Mouse (Mus musculus): Measurements from ENCODE around the gene Fam83d.

The Fam83d gene

DNA sequence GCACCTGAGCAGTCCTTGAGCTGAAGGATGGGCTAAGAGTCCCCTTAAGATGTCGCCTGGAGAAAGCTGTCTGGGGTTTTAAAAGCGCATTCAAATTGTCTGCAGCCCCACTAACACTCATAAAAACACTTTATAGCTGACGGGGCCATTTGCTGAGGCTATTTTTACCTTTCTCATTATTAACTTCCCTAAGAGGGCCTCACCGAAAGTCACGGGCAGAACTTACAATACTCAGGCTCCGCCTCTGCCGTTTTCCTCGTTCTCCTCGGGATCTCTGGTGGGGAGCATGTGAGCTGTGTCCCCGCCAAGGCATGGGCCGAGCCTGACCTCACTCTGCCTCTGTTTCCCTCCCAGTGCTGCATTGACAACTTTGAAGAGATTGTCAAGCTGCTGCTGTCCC lies 21.7 kb upstream of the Fam83d start:
- no peak for DNase-seq

DNA sequence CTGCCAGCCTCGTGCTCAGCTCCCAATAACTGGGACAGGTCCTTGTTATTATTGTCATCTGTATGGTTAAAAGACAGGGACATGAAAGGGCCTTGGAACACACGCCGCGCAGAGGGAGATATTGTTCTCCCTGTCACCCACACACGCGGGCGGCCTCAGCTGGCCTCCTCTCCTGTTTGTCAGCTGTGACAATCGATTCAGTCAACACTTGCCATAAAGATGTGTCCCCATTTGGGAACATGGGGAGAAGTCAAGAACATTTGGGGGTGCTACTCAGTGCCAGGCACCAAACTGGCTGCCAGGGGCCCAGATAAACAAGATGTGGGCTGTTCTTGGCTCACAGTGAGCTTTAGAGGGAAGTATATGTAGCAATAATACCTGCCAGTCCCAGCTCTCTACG lies 18.5 kb upstream of the Fam83d start:
- DNase-seq: no peak

DNA sequence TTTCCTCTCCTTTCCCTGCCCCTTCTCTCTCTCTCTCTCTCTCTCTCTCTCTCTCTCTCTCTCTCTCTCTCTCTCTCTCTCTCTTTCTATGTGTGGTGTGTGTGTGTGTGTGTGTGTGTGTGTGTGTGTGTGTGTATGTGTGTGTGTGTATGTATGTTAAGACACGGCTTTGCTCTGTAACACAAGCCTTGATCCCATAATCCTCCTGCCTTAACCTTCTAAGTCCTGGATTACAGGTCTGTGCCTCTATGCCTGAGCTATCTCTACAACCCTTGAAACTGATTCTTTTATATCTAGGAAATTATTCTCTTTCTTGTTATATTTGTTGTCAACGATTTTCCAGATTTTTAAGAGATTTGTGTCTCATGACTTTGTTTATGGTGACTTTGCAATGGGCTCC lies 7.7 kb upstream of the Fam83d start:
- no peak for DNase-seq

DNA sequence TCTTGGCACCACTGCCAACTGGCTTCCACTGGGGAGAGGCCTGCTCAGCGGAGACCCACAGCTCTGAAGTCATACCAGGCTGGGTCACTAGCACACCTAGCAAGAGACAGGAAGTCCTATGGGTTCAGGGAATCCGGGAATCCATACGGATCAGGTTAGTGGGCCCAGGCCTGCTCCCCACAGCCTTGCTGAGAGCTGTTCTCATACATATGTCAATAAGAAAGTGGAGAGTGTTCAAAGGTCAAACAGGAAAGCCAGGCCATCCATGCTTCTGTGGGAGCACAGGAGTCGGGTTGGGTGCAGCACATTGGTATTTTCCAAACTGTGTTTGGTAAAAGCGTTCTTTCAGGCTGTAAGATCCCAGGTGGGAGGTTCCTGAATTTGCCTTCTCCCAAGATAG lies 5.6 kb upstream of the Fam83d start:
- no peak for DNase-seq

DNA sequence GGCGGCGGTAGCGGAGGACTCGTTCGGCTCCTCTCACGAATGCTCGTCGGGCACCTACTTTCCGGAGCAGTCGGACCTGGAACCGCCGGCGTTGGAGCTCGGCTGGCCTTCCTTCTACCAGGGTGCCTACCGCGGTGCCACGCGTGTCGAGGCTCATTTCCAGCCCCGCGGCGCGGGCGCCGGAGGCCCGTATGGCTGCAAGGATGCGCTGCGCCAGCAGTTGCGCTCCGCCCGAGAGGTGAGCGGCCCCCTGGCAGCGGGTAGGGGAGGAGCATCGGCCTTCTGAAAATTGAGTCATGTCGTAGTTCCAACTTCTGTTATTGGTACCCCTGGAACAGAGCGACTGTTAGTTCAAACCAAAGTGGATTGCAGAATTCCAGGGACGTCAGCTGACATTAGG lies 457 bp downstream of the Fam83d start:
- peak; percentile 23 for DNase-seq

DNA sequence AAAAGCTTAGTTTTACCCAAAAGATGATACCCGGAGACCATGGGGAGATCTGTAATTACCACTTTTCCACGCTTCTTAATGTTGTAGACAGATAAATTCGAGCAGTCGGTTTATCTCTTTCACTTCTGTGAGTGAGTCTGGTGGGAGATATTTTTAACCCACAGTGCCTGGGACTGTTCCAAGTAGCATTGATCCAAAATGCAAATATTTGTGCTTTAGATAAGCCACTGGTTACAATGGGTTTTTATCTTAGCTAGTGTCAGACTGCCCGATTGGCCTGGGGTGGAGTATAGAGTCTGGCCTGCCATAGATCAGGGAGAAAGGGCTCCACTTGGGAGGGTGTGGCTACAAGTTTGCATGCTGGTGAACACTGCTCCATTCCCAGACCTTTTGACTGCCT lies 878 bp downstream of the Fam83d start:
- DNase-seq: no peak

DNA sequence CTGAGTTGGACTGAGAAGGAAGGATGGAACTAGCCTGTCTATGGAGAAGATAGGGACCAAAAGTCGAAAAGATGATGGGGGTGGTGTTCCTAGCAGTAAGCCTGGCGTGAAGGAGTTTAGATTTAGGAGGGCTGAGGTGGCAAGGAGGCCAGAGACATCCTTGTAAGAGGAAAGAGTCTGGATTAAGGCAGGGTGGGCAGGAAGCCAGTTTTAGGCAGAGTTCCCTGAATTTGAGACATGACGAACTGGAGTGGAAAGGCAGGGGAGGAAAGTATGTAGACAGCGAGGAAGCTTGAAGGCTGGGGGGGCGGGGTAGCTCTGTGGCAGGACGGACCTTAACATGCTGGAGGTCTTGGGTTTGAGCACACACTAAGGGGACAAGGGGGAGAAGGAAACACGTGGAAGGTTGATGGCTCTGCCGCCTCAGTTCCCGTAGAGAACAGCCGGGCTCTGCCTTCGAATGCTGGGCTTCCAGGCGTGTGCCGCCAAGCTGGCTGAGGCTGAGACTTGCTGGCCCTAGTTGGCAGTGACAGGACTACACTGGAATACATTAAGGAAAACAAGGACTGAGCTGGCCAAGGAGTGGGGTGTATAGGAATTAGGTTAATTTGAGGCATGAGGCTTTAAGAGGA lies 2.3 kb downstream of the Fam83d start:
- no peak for DNase-seq

DNA sequence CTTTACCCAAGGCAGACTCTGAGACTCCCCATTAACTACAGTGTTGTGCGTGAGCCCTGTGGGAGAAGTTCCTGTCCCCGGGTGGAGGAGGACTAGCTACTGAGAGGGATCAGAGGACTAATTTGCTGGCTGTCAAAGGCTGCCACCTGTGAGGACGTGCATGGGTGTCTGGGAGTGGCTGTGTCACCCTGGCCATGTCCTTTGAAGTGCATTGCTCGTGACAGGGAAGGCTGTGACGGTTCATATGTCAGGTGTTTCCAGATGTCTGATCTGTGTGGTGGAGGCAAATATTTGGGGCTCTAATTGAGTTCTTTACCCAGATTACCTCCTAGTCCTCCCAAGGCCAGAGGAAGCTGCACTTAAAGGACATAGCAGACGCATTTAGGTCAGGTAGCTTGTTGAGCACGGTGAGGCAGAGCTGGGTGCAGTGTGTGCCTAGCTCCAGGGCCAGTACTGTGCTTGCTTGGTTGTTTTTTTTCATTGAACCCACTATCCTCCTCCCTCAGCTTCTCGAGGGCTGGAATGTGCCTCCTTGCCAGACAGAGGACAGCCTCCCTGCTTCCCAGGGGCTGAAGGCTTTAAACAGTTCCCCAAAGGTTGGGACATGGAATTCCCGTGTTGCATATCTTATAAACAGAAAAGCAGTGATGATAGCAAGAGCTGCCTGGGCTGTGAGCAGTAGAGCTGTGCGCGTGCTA lies 3.3 kb downstream of the Fam83d start:
- DNase-seq: no peak

DNA sequence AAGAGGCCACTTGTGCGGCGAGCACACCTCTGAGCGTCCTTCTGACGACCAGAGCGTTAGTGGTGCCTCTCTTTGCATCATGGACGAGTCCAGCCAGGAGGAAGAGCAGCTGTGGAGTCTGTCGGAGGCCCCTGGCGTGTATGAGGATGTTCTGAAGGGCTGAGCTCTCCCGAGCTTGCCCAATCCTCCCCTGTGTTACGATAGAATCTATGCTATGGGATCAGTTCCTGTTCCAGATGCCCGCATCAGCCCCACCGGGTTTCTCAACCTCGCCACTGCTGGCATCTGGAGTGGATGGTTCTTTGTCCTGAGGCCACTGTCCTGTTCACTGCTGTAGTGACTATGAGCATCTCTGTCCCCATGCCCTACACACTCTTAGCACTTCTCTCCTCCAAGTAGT lies 4.9 kb downstream of the Fam83d start:
- no peak for DNase-seq

DNA sequence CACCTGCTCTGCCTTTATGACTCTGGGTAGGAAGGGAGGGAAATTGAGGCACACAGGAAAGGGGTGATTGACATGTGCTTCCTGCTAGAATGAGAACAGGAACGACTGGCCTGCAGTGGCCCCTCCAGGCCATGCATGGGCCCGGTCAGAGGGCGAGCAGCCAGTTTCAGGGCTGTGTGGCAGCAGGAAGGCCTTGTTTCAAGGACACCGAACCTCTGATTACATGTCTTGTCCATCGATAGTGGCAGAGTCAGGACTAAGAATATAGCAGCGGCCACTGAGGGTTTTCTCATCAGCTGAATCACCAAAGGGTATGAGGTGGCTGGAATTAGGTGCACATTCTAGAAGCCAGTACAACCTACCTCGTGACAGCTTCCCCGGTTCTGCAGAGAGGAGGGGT lies 7.0 kb downstream of the Fam83d start:
- no peak for DNase-seq

DNA sequence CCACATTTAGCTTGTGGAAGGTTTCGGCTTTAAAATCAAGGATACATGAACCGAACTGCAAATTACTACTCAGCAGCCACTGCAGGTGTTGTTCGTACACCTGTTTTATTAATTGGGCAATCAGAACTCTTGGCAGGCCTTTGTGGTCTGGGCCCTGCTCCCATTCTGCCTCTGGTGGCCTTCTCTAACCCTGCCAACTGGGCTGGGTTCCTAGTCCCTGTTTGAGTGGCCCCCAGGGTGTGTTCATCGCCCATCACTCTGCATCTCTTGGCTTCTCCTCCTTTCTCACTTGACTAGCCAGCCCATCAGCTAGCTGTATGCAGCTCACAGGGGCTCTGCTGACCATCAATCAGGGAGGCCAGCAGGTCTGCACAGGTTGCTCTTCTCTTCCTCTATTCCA lies 8.8 kb downstream of the Fam83d start:
- no peak for DNase-seq

DNA sequence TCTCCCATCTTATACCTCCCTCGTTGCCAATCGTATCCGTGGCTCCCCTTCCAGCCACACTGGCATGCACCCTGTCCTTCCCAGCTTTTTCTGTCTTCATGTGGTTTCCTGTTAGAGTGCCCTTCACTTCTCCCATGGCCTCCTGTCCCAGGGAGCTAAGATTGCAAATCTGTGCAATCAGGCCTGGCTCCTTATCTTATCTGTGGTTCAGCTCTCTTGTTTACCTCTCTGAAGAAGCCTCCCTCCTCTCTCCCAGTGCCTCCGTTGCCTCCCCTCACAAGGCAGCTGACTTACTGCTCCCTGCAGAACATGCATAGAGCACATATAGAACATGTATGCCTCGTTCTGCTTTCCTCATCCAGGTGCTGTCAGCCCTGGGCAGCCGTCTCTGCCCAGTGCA lies 9.6 kb downstream of the Fam83d start:
- no peak for DNase-seq

DNA sequence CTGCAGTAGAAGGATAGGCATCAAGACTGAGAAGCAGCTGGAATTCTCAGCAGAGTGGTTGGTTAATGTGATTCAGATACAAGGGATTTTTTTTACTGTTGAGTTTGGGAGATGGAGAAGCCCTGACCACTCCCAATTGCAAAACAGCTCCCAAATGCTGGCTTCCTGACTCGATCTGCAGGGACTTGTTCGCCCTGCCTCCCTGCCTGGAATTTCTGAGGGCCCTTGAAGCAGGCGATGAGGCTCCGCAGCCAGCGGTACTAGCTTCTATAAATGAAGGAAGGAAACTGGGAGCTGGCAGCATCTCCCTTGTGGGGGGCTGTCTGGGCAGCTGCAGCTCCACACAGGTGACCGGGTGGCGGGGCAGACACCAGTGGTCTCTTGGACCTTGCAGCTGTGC lies 10.5 kb downstream of the Fam83d start:
- no peak for DNase-seq

DNA sequence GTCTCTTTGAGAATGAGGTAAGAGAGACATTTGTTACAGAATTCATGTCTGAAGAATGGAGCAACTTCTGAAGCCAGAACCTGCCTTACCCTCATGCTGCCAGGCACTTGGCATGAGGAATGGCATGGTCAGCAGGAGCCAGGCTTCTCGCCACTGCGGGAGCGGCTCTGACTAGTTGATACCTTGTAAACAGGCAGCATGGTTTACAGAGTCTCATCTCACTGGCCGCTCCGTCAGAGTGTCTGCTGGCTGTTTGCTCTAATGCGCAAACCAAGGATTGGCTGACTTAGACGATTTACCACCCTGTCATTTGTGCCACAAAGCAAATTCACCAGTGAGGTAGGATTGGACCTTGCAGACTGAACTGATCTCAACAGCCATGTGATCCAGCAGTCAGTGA lies 13.2 kb downstream of the Fam83d start:
- DNase-seq: no peak

DNA sequence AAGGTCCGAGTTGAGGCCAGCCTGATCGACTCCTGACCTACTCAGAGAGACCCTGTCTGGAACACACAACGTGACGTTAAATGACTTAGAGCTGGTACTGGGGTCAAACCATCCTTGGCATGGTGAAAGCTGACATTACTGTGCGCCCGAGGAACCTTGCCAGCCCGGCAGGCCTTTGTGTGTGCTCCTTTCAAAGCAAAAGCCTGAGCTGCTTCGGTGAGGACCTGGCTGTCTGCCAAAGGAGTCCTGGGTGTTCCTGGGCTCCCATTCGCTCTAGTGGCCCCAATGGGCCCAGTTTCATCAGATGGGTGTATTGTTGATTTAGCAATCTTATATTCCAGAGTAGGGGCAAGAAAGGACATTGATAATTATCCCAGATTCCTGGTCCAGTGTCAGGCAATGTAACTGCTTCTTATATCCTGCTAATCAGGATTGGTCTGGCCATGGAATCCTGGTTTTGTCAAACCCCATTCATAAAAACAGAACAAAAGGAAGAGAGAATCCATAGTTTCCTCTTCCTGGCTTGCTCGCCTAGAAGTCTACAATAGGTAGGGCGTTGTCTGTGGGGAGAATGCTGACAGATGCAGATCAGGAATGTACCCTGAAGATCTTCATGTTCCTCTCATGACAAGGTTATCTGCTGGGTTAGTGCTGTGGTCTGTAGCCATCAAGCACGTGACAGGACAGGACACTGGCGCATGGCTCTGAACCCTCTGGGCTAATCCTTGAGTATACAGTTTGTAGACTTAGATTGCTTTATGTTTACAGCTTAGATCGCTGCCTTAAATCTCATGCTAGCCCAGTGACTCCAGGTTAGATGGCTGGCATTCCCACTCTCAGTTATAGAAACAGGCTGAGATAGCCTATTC lies 19.3 kb downstream of the Fam83d start:
- DNase-seq: no peak

DNA sequence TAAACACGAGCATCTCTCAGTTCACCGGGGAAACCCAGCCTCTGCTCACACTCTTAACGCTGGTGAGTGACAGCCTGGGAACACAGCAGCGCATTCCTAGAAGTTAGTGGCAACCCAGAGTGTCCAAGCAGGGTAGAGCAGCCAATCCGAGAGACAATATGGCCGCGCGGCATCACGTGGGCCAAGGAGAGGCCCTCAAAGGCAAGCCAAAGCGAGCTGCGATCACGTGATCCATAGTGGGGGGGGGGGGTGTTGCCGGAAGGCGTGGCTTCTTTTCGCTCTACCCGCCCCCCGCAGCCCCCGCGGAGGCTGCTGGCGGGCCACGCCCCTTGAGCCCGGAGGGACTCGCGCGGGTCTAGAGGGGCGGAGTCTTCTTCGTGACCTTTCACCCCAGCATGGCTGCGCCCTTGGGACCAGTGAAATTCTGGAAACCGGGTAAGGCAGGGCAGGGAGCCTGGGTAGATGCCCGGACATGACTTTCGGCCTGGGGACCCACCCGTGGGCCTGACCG lies 26.7 kb downstream of the Fam83d start, which contains the start of gene Dhx35:
TSS of gene Dhx35 (plus strand) at position 314 of the 511 bp plus-strand sequence.
- DNase-seq: peak; percentile 92

DNA sequence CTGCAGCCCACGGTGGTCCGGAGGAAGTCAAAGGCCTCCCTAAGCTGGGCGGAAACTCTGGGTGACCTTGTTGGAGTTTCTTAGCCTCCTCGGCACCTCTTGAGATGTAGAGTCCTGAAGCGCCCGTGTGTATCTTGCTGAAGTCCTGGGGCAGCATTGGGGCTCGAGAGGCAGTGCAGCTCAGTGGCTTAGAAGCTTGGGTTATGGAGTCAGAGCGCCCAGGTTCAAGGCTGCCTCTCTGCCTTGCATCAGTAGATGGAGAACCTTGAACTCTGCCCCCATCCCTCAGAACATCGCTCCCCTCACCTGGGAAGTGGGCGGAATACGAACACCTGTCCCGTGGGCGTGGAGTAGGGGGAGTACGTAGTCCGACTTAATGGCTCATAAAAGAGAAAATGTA lies 27.1 kb downstream of the Fam83d start:
- no peak for DNase-seq

DNA sequence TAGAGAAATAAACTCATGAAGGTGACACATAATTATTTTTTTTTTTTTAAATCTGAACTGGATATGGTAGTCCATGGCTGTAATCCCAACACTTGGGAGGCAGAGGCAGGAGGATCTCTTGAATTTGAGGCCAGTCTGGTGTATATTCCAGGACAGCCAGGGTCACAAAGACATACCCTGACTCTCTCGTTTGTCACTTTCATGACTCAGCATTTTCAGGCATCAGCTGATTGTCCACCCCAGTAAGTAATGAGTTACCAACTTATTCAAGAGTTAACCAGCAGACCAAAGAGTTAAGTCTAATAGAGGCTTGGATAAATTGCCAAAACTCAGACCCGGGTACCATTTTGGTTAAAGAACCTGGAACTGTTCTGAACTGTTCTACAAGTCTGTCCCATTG lies 28.0 kb downstream of the Fam83d start:
- DNase-seq: no peak

DNA sequence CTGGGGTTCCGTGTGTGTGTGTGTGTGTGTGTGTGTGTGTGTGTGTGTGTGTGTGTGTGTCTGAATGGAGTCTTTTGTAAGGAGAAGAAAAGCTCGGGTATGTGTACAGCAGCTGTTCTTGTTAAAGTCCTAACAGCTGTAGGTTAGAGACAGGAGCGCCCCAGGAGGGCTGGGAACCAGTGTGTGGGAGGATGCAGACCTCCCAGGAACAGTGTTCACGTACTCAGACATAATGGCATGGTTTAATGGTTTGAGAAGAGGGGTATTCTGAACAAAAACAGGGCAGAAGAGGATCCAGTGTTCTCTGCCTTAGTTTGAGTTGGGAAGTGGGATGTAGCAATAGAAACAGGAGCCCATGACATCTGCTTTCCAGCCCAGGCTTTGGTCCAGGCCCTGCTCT lies 31.4 kb downstream of the Fam83d start:
- no peak for DNase-seq

DNA sequence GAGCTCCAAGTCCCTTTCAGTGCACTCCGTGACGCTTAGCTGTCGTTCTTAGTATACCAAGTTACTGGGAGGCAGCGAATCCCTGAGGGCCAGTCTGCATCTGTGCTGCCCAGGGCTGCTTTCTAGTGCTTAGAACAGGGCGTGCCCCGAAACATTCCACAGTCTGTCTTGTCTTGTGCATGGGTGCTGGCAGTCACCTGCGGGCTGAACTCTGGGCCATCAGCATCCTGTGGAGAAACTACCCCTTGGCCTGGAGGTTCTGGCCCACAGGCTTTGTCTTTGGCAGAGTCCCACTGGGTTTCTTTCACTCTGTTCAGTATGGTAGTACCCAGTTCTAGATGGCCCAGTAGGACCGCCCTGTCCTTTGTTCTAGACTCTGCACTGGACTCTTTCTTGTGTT lies 32.9 kb downstream of the Fam83d start:
- DNase-seq: no peak

DNA sequence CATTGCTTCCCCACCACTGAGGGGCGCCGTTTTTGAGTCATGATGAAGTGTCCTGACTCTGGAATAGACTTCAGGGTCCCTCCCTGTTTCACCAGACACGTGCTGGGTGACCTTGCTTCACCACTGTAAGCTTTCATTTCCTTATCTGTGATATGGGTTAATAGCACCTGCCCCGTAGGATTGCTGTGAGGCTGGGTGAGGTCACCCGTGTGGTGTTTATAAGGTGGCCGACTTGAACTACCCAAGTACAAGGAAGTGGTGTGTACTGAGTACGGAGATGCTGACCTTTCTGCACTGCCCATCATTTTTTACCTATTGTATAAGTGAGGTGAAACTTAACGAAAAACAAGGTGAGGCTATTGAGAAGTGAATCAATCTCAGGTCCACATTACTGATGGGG lies 35.7 kb downstream of the Fam83d start:
- no peak for DNase-seq

DNA sequence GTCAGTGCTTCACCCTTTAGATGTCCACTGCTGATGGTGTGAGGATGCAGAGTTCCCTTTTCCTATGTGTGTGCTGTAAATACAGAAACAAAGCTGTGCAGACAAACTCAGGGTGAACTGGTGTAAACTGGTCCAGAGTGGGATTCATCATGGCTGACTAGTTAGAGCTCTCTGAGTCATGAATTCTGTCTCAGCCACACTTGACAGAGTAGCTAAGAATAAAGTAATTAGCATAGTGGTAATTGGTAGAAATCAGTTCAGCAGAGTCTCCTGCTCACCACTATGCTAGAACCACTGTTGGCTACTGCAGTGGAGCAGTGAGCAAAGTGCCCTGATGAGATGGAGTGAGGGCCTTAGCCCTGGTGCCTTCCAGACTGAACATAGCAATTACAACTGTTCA lies 47.8 kb downstream of the Fam83d start:
- DNase-seq: no peak

DNA sequence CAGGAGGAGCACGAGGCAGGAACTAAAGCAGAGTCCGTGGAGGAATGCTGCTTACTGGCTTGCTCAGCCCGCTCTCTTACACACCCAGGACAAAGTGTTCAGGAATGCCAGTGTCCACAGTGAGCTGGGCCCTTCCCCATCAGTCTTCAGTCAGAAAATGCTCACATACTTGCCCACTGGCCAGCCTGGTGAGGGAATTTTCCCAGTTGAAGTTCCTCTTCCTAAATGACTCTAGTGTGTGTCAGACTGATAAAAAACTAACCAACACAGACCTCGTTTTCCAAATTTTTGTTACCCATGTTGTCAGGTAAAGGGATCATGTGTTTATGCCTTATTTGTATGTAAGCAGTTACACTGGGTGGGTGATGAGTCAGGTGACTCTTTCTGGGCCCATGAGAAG lies 48.3 kb downstream of the Fam83d start:
- no peak for DNase-seq

DNA sequence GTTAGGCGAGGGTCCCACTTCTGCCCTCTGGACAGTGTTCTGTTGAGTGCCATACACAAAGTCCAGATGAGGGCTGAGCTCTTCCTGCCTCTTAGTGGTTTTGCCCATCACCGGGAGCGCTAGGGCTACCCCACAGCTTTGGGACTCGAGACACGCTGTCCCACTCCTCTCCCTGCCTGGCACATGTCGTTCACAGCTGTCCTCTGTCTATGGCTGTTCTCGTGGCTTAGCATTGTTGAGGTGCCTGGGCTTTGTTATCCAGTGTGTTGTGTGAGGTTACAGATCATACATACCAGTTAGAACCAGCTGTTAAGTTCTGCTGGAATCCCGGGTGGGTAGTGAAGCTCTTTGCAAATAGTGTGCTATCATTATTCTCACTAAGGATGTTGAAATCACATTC lies 49.8 kb downstream of the Fam83d start:
- DNase-seq: no peak
